Mouse (Mus musculus) thymus, postnatal 0 days (tissue): ENCODE data around the gene Zfp825. TPM values are rescaled to one million over a fixed set of nuclear protein-coding genes. Genes with fewer than 3 reads are reported as not detected.
A peak's percentile ranks its signal among the peaks of the same experiment; 100 is the strongest.
"Not testable (repeated sequence)": the region's sequence is repeated elsewhere in the genome, so short reads cannot be mapped to it uniquely, and the experiment has no call there.

Experiments used
- DNase-seq: peaks from one replicate; pipeline ENCODE4 v3.0.0-alpha.2; 2015; ENCODE audit warnings: low spot score
- polyA plus RNA-seq: library from polyadenylated mRNA; unstranded; fragments of >200 nt; fragmentation: Nextera tagmentation; extraction: Ambion mirVana; gene quantifications from 2 replicates; pipeline ENCODE4 v1.2.1, GENCODE M21; 2015

Gene Zfp825
- 16.4 and 16.9 TPM in 2 replicates for polyA plus RNA-seq

- DNase-seq, result peak; percentile 92
These were observed at the start of gene Zfp825 for GRCm38 (mm10) chr13:74493911-74494679. TSS of gene Zfp825 (minus strand) at chr13:74493992.

- DNase-seq, result not testable (repeated sequence)
These were observed 41.6 kb upstream of the Zfp825 start for GRCm38 (mm10) chr13:74535418-74535817.

- peak; percentile 78 for DNase-seq
These were observed 41.1 kb upstream of the Zfp825 start for GRCm38 (mm10) chr13:74534864-74535263.

- no peak for DNase-seq
These were observed 40.3 kb upstream of the Zfp825 start for GRCm38 (mm10) chr13:74534096-74534495.

- DNase-seq, result not testable (repeated sequence)
These were observed 37.5 kb upstream of the Zfp825 start for GRCm38 (mm10) chr13:74531251-74531650.

GRCm38 (mm10) chr13:74529372-74529715 is 35.6 kb upstream of the Zfp825 start:
- DNase-seq, result not testable (repeated sequence)

GRCm38 (mm10) chr13:74528519-74529371 is 35.0 kb upstream of the Zfp825 start:
- DNase-seq, result not testable (repeated sequence)

GRCm38 (mm10) chr13:74522481-74523237 is 28.9 kb upstream of the Zfp825 start:
- peak; percentile 92 for DNase-seq

GRCm38 (mm10) chr13:74522141-74522480 is 28.3 kb upstream of the Zfp825 start:
- not testable (repeated sequence) for DNase-seq

- DNase-seq, result not testable (repeated sequence)
These were observed 14.2 kb upstream of the Zfp825 start for GRCm38 (mm10) chr13:74507981-74508380.

- DNase-seq, result not testable (repeated sequence)
These were observed 9.1 kb upstream of the Zfp825 start for GRCm38 (mm10) chr13:74502851-74503250.

- not testable (repeated sequence) for DNase-seq
These were observed 5.9 kb upstream of the Zfp825 start for GRCm38 (mm10) chr13:74499696-74500095.

GRCm38 (mm10) chr13:74484326-74484725 is 9.5 kb downstream of the Zfp825 start:
- DNase-seq, result not testable (repeated sequence)

GRCm38 (mm10) chr13:74471468-74471867 is 22.3 kb downstream of the Zfp825 start:
- not testable (repeated sequence) for DNase-seq

GRCm38 (mm10) chr13:74462699-74463385 is 30.9 kb downstream of the Zfp825 start:
- peak; percentile 87 for DNase-seq

- DNase-seq, result not testable (repeated sequence)
These were observed 31.5 kb downstream of the Zfp825 start for GRCm38 (mm10) chr13:74462318-74462698.

- DNase-seq, result no peak
These were observed 53.9 kb downstream of the Zfp825 start for GRCm38 (mm10) chr13:74439895-74440294.
